Mouse (Mus musculus) liver, adult 2 months (tissue): ENCODE data around the gene Fnd3c2.

Source experiments
- CTCF ChIP-seq: fragments of 200-500 bp; IDR thresholded peaks from 2 replicates; pipeline ENCODE4 v1.5.1; 2011; ENCODE audit warnings: low read depth, low read length, control low read depth
- POLR2A ChIP-seq: fragments of 200-500 bp; IDR thresholded peaks from 2 replicates; pipeline ENCODE4 v1.6.1; 2011; ENCODE audit warnings: low read length, control low read depth; ENCODE audit not compliant: insufficient read depth; ENCODE audit errors: extremely low read depth

DNA sequence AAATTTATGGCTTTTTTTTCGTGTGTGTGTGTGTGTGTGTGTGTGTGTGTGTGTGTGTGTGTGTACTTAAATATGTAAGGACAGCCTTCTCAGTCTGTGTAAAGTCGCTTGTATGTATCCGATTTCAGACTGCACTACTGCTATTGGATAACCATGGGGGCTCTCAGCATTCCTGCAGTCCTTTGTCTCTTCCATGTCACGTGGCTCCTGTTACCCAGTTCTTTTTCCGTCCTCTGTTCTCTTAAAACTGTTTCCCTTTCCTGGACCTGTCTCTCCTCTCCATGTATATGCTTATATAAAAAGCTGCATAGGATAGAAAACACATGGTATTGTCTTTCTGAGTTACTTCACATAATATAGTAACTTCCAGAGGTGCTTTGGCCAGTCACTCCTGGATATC is 69.5 kb downstream of the Fnd3c2 start:
- no peak for TF ChIP-seq POLR2A
- TF ChIP-seq CTCF: no peak
